Mouse (Mus musculus): Measurements from ENCODE around the gene Dach1.

DNA sequence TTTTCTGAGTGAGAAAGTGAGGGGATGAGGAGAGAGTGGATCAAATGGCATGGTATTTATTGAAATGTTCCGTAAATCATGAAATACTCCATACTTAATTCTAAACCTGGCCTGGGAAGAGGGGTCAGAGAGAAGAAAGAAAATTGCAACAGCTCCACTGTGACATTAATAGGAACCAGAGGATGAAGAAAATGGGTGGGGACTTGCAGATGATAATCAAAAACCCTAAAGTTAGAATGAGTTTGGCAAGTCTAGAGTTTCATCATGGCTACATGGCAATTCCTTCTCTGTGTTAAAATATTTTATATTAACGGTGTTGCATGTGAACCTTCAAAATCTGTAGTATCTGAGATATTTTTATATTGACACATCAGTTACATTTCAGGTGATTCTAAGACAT lies 80.3 kb downstream of the Dach1 start:
- TF ChIP-seq CTCF (IDR thresholded peaks at IDR 0.05; ENCODE audit: low read depth) = no peak
- no peak for TF ChIP-seq EP300 (IDR thresholded peaks at IDR 0.05; ENCODE audit: low read depth)

All from liver, embryonic 14.5 days (tissue).